Mouse (Mus musculus) heart, postnatal 0 days (tissue): ENCODE data around the gene Madcam1. TPM values are rescaled to one million over a fixed set of nuclear protein-coding genes. Genes with fewer than 3 reads are reported as not detected.
"Not testable (repeated sequence)": the region's sequence is repeated elsewhere in the genome, so short reads cannot be mapped to it uniquely, and the experiment has no call there.

Experiments
- ATAC-seq: fragments of 200-750 bp; cut with Nextera tagmentation; 2 replicates; pipeline ENCODE4 v1.8.0; 2017; ENCODE audit warnings: low read depth, moderate number of reproducible peaks, moderate library complexity; ENCODE audit not compliant: insufficient read depth
- DNase-seq: peaks from one replicate; pipeline ENCODE4 v3.0.0-alpha.2; 2016; ENCODE audit warnings: low spot score
- H3K27ac ChIP-seq: fragments of 300-500 bp; sonication (generic); 2 replicates; pipeline ENCODE4 v1.5.1; 2014; ENCODE audit warnings: low read depth, mild to moderate bottlenecking
- H3K27me3 ChIP-seq: fragments of 300-500 bp; sonication (generic); 2 replicates; pipeline ENCODE4 v1.6.1; 2014; ENCODE audit warnings: low read length, mixed read lengths; ENCODE audit not compliant: control insufficient read depth, insufficient read depth
- H3K36me3 ChIP-seq: fragments of 300-500 bp; sonication (generic); replicated peaks from 2 replicates; pipeline ENCODE4 v1.6.1; 2014; ENCODE audit warnings: low read length, mixed read lengths; ENCODE audit not compliant: control insufficient read depth, insufficient read depth
- H3K4me1 ChIP-seq: fragments of 300-500 bp; sonication (generic); 2 replicates; pipeline ENCODE4 v1.6.1; 2014; ENCODE audit warnings: antibody characterized with exemption; ENCODE audit not compliant: control insufficient read depth, insufficient read depth
- H3K4me2 ChIP-seq: fragments of 300-500 bp; sonication (generic); 2 replicates; pipeline ENCODE4 v1.6.1; 2014; ENCODE audit warnings: low read depth, mild to moderate bottlenecking, low read length, moderate library complexity
- H3K4me3 ChIP-seq: fragments of 300-500 bp; sonication (generic); 2 replicates; pipeline ENCODE4 v1.5.1; 2014; ENCODE audit warnings: low read depth, low read length
- H3K9ac ChIP-seq: fragments of 300-500 bp; sonication (generic); replicated peaks from 2 replicates; pipeline ENCODE4 v1.6.1; 2014; ENCODE audit warnings: low read depth, low read length, mixed read lengths
- H3K9me3 ChIP-seq: fragments of 300-500 bp; sonication (generic); replicated peaks from 2 replicates; pipeline ENCODE4 v1.6.1; 2016; ENCODE audit warnings: low read length; ENCODE audit not compliant: control insufficient read depth
- CTCF ChIP-seq: IDR thresholded peaks from 2 replicates; pipeline ENCODE4 v1.5.1; 2016; ENCODE audit warnings: antibody characterized with exemption, control low read depth, low read depth
- EP300 ChIP-seq: IDR thresholded peaks from 2 replicates; pipeline ENCODE4 v1.6.1; 2016; ENCODE audit warnings: antibody characterized with exemption, low read depth
- WGBS: fragments of 180-500 bp; shearing (Covaris S2); extraction: QIAGEN DNeasy Blood & Tissue Kit; methylation state at CpG from one replicate; pipeline ENCODE4 v1.1.7; 2014; 5-methylcytosine and 5-hydroxymethylcytosine counted together
- polyA plus RNA-seq: library from polyadenylated mRNA; unstranded; fragments of >200 nt; fragmentation: Nextera tagmentation; extraction: Ambion mirVana; gene quantifications from 2 replicates; pipeline ENCODE4 v1.2.1, GENCODE M21; 2015
- total RNA-seq: library from RNA; depleted of rRNA; stranded (reverse); fragments of >200 nt; gene quantifications from 2 replicates; pipeline ENCODE4 v1.2.3, GENCODE M21; 2014; ENCODE audit warnings: low replicate concordance

Gene Madcam1
- total and polyA plus RNA-seq, 2 experiments from 2014 or later: 1.3 TPM; not detected in 1

- Histone ChIP-seq H3K4me3 (no peak overlapping the region), H3K9ac (peak overlapping the region; percentile 29; the same call in 1 of the 2 replicates), H3K36me3 (no peaks in the 10 kb centered on the region), H3K4me1 (peaks cover 39% of the 10 kb centered on the region), H3K4me2 (0 out of 2 replicates have a peak overlapping the region, but pooled peaks have one; percentile 15), H3K27me3 (no peaks in the 10 kb centered on the region), H3K27ac (peak overlapping the region; percentile 97), H3K9me3 (no peaks in the 10 kb centered on the region)
- peak; percentile 21 for ATAC-seq
- TF ChIP-seq EP300: no peak
- no peak for TF ChIP-seq CTCF
- peak; percentile 46 for DNase-seq
- 37% methylated on average over 10 of the region's 10 CpGs for WGBS
Observed at GRCm38 (mm10) chr10:79701443-79702129, 37.2 kb downstream of the Madcam1 start.

- H3K27me3 ChIP-seq, DNase-seq, H3K4me2 ChIP-seq, H3K9ac ChIP-seq, H3K9me3 ChIP-seq, ATAC-seq, H3K36me3 ChIP-seq, H3K27ac ChIP-seq, H3K4me3 ChIP-seq: not testable (repeated sequence)
- 86% methylated on average over 2 of the region's 4 CpGs for WGBS
- peaks cover 47% of the 10 kb centered on the region for H3K4me1 ChIP-seq
Observed at GRCm38 (mm10) chr10:79702970-79703369, 38.6 kb downstream of the Madcam1 start.

GRCm38 (mm10) chr10:79703541-79703940, 39.2 kb downstream of the Madcam1 start:
- Histone ChIP-seq H3K27ac (peak overlapping the region; percentile 73), H3K36me3 (0 out of 2 replicates have a peak, but pooled peaks cover 3% of the 10 kb centered on the region), H3K9me3 (no peaks in the 10 kb centered on the region), H3K4me1 (peaks cover 47% of the 10 kb centered on the region), H3K4me3 (no peak overlapping the region; the same call in 1 of the 2 replicates), H3K4me2 (peak overlapping the region; percentile 59; the same call in 1 of the 2 replicates), H3K9ac (no peak overlapping the region), H3K27me3 (no peaks in the 10 kb centered on the region)
- no peak for TF ChIP-seq EP300
- TF ChIP-seq CTCF: no peak
- DNase-seq (no peak), ATAC-seq (no peak)
- WGBS: 81% methylated on average over 10 of the region's 10 CpGs

GRCm38 (mm10) chr10:79704065-79704969, 40.0 kb downstream of the Madcam1 start, which contains the start of gene Bsg:
Gene Bsg, plus strand, starts transcription at chr10:79704491.
- TF ChIP-seq CTCF (peak; percentile 56), EP300 (peak; percentile 87; the same call in 1 of the 2 replicates)
- ATAC-seq: peak; percentile 93
- H3K4me2 ChIP-seq: peak within 1 kb of the TSS; percentile 67
- under 1% methylated on average over 49 of the region's 65 CpGs for WGBS
- peak; percentile 97 for DNase-seq
- peak within 1 kb of the TSS; percentile 88 for H3K9ac ChIP-seq
- no peaks in the 10 kb centered on the region for H3K27me3 ChIP-seq
- peaks cover 47% of the 10 kb centered on the region for H3K4me1 ChIP-seq
- H3K9me3 ChIP-seq: no peaks in the 10 kb centered on the region
- 0 out of 2 replicates have a peak, but pooled peaks cover 3% of the 10 kb centered on the region for H3K36me3 ChIP-seq
- H3K27ac ChIP-seq: peak within 1 kb of the TSS; percentile 83
- H3K4me3 ChIP-seq: peak within 1 kb of the TSS; percentile 79

GRCm38 (mm10) chr10:79704970-79705360, 40.6 kb downstream of the Madcam1 start:
- no peaks in the 10 kb centered on the region for H3K27me3 ChIP-seq
- peaks cover 8% of the 10 kb centered on the region for H3K36me3 ChIP-seq
- H3K9me3 ChIP-seq: no peaks in the 10 kb centered on the region
- TF ChIP-seq CTCF (no peak), EP300 (no peak)
- peak overlapping the region; percentile 83 for H3K27ac ChIP-seq
- peak overlapping the region; percentile 67 for H3K4me2 ChIP-seq
- peak overlapping the region; percentile 79 for H3K4me3 ChIP-seq
- under 1% methylated on average over 10 of the region's 10 CpGs for WGBS
- peak overlapping the region; percentile 88 for H3K9ac ChIP-seq
- DNase-seq (no peak), ATAC-seq (no peak)
- H3K4me1 ChIP-seq: peaks cover 53% of the 10 kb centered on the region
